Mouse (Mus musculus): ENCODE data around the gene Rack1. TPM values are rescaled to one million over a fixed set of nuclear protein-coding genes. Genes with fewer than 3 reads are reported as not detected.

Rack1 gene
- polyA plus RNA-seq, 2 experiments = 674 to 1,100 TPM

DNA sequence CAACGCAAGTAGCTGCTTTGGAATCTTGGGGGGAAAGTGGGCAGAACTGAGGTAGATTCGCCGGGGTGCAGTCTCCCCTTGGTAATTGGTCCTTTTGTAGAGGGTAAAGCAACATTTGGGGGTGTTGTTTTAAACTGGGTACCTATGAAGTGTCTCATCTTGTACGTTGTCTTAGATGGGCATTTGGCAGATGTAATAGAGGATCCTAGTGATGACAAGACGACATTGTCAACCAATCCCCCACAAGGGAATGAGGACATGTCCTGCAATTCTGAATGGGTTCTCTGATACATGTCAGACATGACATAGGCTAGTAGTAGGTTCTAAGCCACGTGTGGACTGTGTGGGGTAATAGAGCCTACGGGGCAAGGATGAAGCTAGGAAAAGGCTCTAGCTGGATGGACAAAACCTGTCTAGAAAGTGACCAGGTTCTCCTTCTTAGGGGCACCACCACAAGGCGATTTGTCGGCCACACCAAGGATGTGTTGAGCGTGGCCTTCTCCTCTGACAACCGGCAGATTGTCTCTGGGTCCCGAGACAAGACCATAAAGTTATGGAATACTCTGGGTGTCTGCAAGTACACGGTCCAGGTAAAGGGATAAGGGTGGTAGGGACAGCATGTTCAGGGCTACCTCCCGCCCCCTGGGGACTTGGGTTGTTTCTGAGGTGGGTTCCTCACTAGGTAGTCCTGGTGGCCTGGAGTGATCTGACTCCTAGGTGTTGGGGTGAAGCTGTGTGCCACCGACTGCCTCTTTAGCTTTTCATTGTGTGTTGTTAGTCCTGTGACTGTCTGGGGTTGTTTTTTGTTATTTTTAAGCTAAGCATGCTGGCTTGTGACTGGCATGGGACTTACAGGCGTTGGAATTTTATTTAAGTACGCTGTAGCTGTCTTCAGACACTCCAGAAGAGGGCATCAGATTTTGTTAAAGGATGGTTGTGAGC, 2.0 kb downstream of the Rack1 start:
- TF ChIP-seq EP300 (IDR thresholded peaks at IDR 0.05; ENCODE audit: low read depth) (no peak), CTCF (IDR thresholded peaks at IDR 0.05; ENCODE audit: low read depth) (no peak)
- 46% methylated on average over 17 of the region's 17 CpGs for WGBS (ENCODE audit: insufficient replicate concordance)
- H3K27ac ChIP-seq = peak overlapping the region; percentile 39
- ATAC-seq (ENCODE audit: insufficient read depth) = no peak
- peaks cover 13 to 32% of the 10 kb centered on the region in 2 experiments for H3K4me1 ChIP-seq (replicated peaks; ENCODE audit: control insufficient read depth in 2 of 2, insufficient read depth in 2 of 2, low read length in 1 of 2)
- no peaks in the 10 kb centered on the region for H3K27me3 ChIP-seq (ENCODE audit: control insufficient read depth, insufficient read depth, low read length)
- DNase-seq (ENCODE audit: low read depth in 3 of 3, low spot score in 3 of 3) = no peak
- H3K4me2 ChIP-seq (ENCODE audit: low read depth) = peak overlapping the region; percentile 94
- H3K9me3 ChIP-seq (ENCODE audit: control insufficient read depth, low read length) = no peaks in the 10 kb centered on the region
- peak overlapping the region; percentile 96 for H3K9ac ChIP-seq (replicated peaks)
- peak overlapping the region; percentile 83 to 95 for H3K4me3 ChIP-seq (ENCODE audit: insufficient read depth in 1 of 2, low read depth in 2 of 2, low read length in 2 of 2)
- peaks cover 61% of the 10 kb centered on the region for H3K36me3 ChIP-seq (replicated peaks; ENCODE audit: control insufficient read depth, insufficient read depth, low read depth)

GRCm38 (mm10) chr11:48803988-48804387, 3.9 kb downstream of the Rack1 start:
- H3K4me3 ChIP-seq (ENCODE audit: insufficient read depth in 1 of 2, low read depth in 2 of 2, low read length in 2 of 2) = no peak overlapping the region
- ATAC-seq (ENCODE audit: insufficient read depth) (no peak), DNase-seq (ENCODE audit: low read depth in 3 of 3, low spot score in 3 of 3) (no peak)
- H3K4me2 ChIP-seq (ENCODE audit: low read depth) = no peak overlapping the region
- 91% methylated on average over 2 of the region's 2 CpGs for WGBS (ENCODE audit: insufficient replicate concordance)
- H3K9me3 ChIP-seq (ENCODE audit: control insufficient read depth, low read length) = no peaks in the 10 kb centered on the region
- no peak overlapping the region for H3K27ac ChIP-seq
- H3K4me1 ChIP-seq (replicated peaks; ENCODE audit: control insufficient read depth in 2 of 2, insufficient read depth in 2 of 2, low read length in 1 of 2) = peaks cover 0 to 15% of the 10 kb centered on the region in 2 experiments
- H3K27me3 ChIP-seq (ENCODE audit: control insufficient read depth, insufficient read depth, low read length) = no peaks in the 10 kb centered on the region
- TF ChIP-seq EP300 (IDR thresholded peaks at IDR 0.05; ENCODE audit: low read depth) (no peak), CTCF (IDR thresholded peaks at IDR 0.05; ENCODE audit: low read depth) (no peak)
- H3K9ac ChIP-seq (replicated peaks) = no peak overlapping the region
- peaks cover 72% of the 10 kb centered on the region for H3K36me3 ChIP-seq (replicated peaks; ENCODE audit: control insufficient read depth, insufficient read depth, low read depth)

DNA sequence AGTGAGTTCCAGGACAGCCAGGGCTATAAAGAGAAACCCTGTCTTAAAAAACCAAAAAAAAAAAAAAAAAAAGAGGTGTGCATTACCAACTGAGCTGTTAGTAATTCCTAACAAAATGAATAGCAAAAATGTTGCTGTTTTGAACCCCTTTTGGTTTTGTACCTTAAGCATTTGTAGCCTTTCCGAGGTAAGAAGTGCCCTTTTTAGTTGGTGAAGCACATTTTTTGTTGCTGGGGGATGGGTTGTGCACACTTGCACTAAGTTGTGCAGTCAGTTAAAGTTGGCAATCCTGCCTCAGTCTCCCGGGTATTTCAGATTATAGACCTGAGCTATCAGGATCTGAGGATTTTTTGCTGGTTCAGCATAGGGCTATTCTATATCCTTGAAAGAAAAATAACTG, 4.8 kb downstream of the Rack1 start:
- no peak for ATAC-seq (ENCODE audit: insufficient read depth)
- 69% methylated on average over 2 of the region's 2 CpGs for WGBS (ENCODE audit: insufficient replicate concordance)
- Histone ChIP-seq H3K4me2 (ENCODE audit: low read depth) (no peak overlapping the region), H3K9me3 (ENCODE audit: control insufficient read depth, low read length) (no peaks in the 10 kb centered on the region), H3K9ac (replicated peaks) (no peak overlapping the region), H3K4me1 (replicated peaks; ENCODE audit: control insufficient read depth in 2 of 2, insufficient read depth in 2 of 2, low read length in 1 of 2) (peaks cover 0 to 14% of the 10 kb centered on the region in 2 experiments), H3K27ac (no peak overlapping the region), H3K36me3 (replicated peaks; ENCODE audit: control insufficient read depth, insufficient read depth, low read depth) (peaks cover 76% of the 10 kb centered on the region), H3K27me3 (ENCODE audit: control insufficient read depth, insufficient read depth, low read length) (no peaks in the 10 kb centered on the region), H3K4me3 (ENCODE audit: insufficient read depth in 1 of 2, low read depth in 2 of 2, low read length in 2 of 2) (no peak overlapping the region)
- no peak for TF ChIP-seq CTCF (IDR thresholded peaks at IDR 0.05; ENCODE audit: low read depth)
- TF ChIP-seq EP300 (IDR thresholded peaks at IDR 0.05; ENCODE audit: low read depth) = no peak
- DNase-seq (ENCODE audit: low read depth in 3 of 3, low spot score in 3 of 3) = no peak

GRCm38 (mm10) chr11:48806856-48807562, 6.9 kb downstream of the Rack1 start:
- Histone ChIP-seq H3K4me2 (ENCODE audit: low read depth) (no peak overlapping the region), H3K9ac (replicated peaks) (no peak overlapping the region), H3K36me3 (replicated peaks; ENCODE audit: control insufficient read depth, insufficient read depth, low read depth) (peaks cover 80% of the 10 kb centered on the region), H3K27me3 (ENCODE audit: control insufficient read depth, insufficient read depth, low read length) (no peaks in the 10 kb centered on the region), H3K27ac (no peak overlapping the region), H3K9me3 (ENCODE audit: control insufficient read depth, low read length) (no peaks in the 10 kb centered on the region), H3K4me1 (replicated peaks; ENCODE audit: control insufficient read depth in 2 of 2, insufficient read depth in 2 of 2, low read length in 1 of 2) (peaks cover 0 to 8% of the 10 kb centered on the region in 2 experiments), H3K4me3 (ENCODE audit: insufficient read depth in 1 of 2, low read depth in 2 of 2, low read length in 2 of 2) (no peak overlapping the region)
- peak; percentile 64 for ATAC-seq (ENCODE audit: insufficient read depth)
- TF ChIP-seq EP300 (IDR thresholded peaks at IDR 0.05; ENCODE audit: low read depth) (no peak), CTCF (IDR thresholded peaks at IDR 0.05; ENCODE audit: low read depth) (no peak)
- whole genome bisulfite sequencing (ENCODE audit: insufficient replicate concordance) = 49% methylated on average over 21 of the region's 21 CpGs
- DNase-seq (ENCODE audit: low read depth in 3 of 3, low spot score in 3 of 3) = no peak

All from liver, embryonic 14.5 days (tissue).